Mouse (Mus musculus) testis, adult 2 months (tissue): ENCODE measurements around the gene 2410015M20Rik.

Source experiments
- CTCF ChIP-seq: fragments of 200-500 bp; IDR thresholded peaks from 2 replicates; pipeline ENCODE4 v1.5.1; 2012; ENCODE audit warnings: low read depth, mild to moderate bottlenecking, inconsistent platforms, low read length, moderate library complexity; ENCODE audit not compliant: control insufficient read depth, insufficient read depth, insufficient replicate concordance
- POLR2A ChIP-seq: fragments of 200-500 bp; IDR thresholded peaks from 2 replicates; pipeline ENCODE4 v1.6.1; 2012; ENCODE audit warnings: low read depth, mild to moderate bottlenecking, inconsistent platforms, low read length, moderate library complexity; ENCODE audit not compliant: control insufficient read depth

- TF ChIP-seq CTCF (no peak), POLR2A (no peak)
These were observed 5.7 kb upstream of the 2410015M20Rik start for GRCm38 (mm10) chr17:56615136-56615784.
